Mouse (Mus musculus): ENCODE data around the gene Pcnp. TPM values are rescaled to one million over a fixed set of nuclear protein-coding genes. Genes with fewer than 3 reads are reported as not detected.

Pcnp gene
- polyA plus RNA-seq, 1 experiment from 2014 or later, result 195 TPM

GRCm38 (mm10) chr16:55974903-55975285 is 54.6 kb downstream of the Pcnp start:
- Histone ChIP-seq H3K9me3 (ENCODE audit: control insufficient read depth, low read length) (no peaks in the 10 kb centered on the region), H3K4me1 (replicated peaks; ENCODE audit: control insufficient read depth, insufficient read depth, low read length) (peaks cover 21% of the 10 kb centered on the region), H3K27me3 (replicated peaks; ENCODE audit: control insufficient read depth, insufficient read depth, low read length) (no peaks in the 10 kb centered on the region), H3K4me3 (ENCODE audit: low read depth, low read length) (peak overlapping the region; percentile 97), H3K4me2 (ENCODE audit: low read length) (peak overlapping the region; percentile 73), H3K36me3 (ENCODE audit: control insufficient read depth, insufficient read depth, low read length) (peaks cover 32% of the 10 kb centered on the region), H3K27ac (ENCODE audit: low read depth) (peak overlapping the region; percentile 80; the same call in 1 of the 2 replicates), H3K9ac (ENCODE audit: low read length) (peak overlapping the region; percentile 89)
- 6% methylated on average over 14 of the region's 14 CpGs for WGBS
- no peak for DNase-seq (ENCODE audit: low spot score)
- peak; percentile 9; the same call in 1 of the 2 replicates for ATAC-seq (replicated peaks; ENCODE audit: low FRiP score, low TSS enrichment, low read depth)

- Histone ChIP-seq H3K4me1 (replicated peaks; ENCODE audit: control insufficient read depth, insufficient read depth, low read length) (peaks cover 21% of the 10 kb centered on the region), H3K27ac (ENCODE audit: low read depth) (peak overlapping the region; percentile 80), H3K4me3 (ENCODE audit: low read depth, low read length) (peak overlapping the region; percentile 97), H3K27me3 (replicated peaks; ENCODE audit: control insufficient read depth, insufficient read depth, low read length) (no peaks in the 10 kb centered on the region), H3K9me3 (ENCODE audit: control insufficient read depth, low read length) (no peaks in the 10 kb centered on the region), H3K36me3 (ENCODE audit: control insufficient read depth, insufficient read depth, low read length) (peaks cover 37% of the 10 kb centered on the region), H3K4me2 (ENCODE audit: low read length) (peak overlapping the region; percentile 73), H3K9ac (ENCODE audit: low read length) (peak overlapping the region; percentile 89)
- WGBS, result under 1% methylated on average over 50 of the region's 55 CpGs
- ATAC-seq (replicated peaks; ENCODE audit: low FRiP score, low TSS enrichment, low read depth), result peak; percentile 91
- peak; percentile 92 for DNase-seq (ENCODE audit: low spot score)
Observed at GRCm38 (mm10) chr16:55974256-55974902, 55.2 kb downstream of the Pcnp start.

DNA sequence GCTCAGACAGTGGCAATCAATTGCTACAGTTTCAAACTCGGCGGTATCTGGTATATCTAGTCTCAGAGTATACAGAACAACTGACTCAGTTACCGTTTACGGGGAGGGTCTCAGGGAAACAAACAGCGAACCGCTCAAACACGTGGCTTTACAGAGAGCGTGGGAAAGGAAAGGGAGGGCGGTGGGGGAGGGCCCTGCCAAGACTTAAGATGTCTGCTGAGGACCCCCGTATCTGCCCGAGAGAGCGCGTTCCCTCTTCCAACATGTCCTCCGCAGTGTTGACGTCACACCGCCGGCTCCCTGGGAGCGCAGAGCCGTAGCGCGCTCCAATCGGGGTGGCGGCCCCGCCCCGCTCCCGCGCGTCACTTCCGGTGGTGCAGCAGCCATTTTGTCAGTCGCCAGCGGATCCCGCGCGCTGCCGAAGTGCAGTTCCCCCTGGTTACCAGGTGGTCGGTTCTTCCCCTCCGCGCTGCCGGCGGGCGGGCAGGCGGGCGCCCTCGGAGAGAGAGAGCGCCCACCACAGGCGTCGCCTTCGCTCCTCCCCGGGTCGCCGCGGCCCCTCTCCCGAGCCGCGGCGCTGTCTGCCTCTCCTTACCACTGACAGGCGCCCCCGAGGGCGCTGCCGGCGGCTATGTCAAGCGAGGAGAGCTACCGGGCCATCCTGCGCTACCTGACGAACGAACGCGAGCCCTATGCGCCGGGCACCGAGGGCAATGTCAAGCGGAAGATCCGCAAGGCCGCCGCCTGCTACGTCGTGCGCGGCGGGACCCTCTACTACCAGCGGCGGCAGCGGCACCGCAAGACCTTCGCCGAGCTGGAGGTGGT is 55.9 kb downstream of the Pcnp start, which contains the start of gene Zbtb11:
Gene Zbtb11 (plus strand): TSS at position 453 of the 825 bp plus-strand sequence.
- under 1% methylated on average over 78 of the region's 86 CpGs for WGBS
- peak; percentile 97 for ATAC-seq (replicated peaks; ENCODE audit: low FRiP score, low TSS enrichment, low read depth)
- Histone ChIP-seq H3K4me2 (ENCODE audit: low read length) (peak within 1 kb of the TSS; percentile 77), H3K36me3 (ENCODE audit: control insufficient read depth, insufficient read depth, low read length) (peaks cover 41% of the 10 kb centered on the region), H3K27me3 (replicated peaks; ENCODE audit: control insufficient read depth, insufficient read depth, low read length) (no peaks in the 10 kb centered on the region), H3K9ac (ENCODE audit: low read length) (peak within 1 kb of the TSS; percentile 89), H3K9me3 (ENCODE audit: control insufficient read depth, low read length) (no peaks in the 10 kb centered on the region), H3K4me3 (ENCODE audit: low read depth, low read length) (peak within 1 kb of the TSS; percentile 97), H3K27ac (ENCODE audit: low read depth) (peak within 1 kb of the TSS; percentile 80), H3K4me1 (replicated peaks; ENCODE audit: control insufficient read depth, insufficient read depth, low read length) (peaks cover 22% of the 10 kb centered on the region)
- peak; percentile 100 for DNase-seq (ENCODE audit: low spot score)

- Histone ChIP-seq H3K27ac (ENCODE audit: low read depth) (peak overlapping the region; percentile 80), H3K9ac (ENCODE audit: low read length) (peak overlapping the region; percentile 48), H3K4me3 (ENCODE audit: low read depth, low read length) (peak overlapping the region; percentile 97), H3K4me2 (ENCODE audit: low read length) (peak overlapping the region; percentile 77), H3K36me3 (ENCODE audit: control insufficient read depth, insufficient read depth, low read length) (peaks cover 44% of the 10 kb centered on the region), H3K9me3 (ENCODE audit: control insufficient read depth, low read length) (no peaks in the 10 kb centered on the region), H3K4me1 (replicated peaks; ENCODE audit: control insufficient read depth, insufficient read depth, low read length) (peaks cover 25% of the 10 kb centered on the region), H3K27me3 (replicated peaks; ENCODE audit: control insufficient read depth, insufficient read depth, low read length) (no peaks in the 10 kb centered on the region)
- WGBS, result 53% methylated on average over 10 of the region's 10 CpGs
- ATAC-seq (replicated peaks; ENCODE audit: low FRiP score, low TSS enrichment, low read depth), result no peak
- DNase-seq (ENCODE audit: low spot score), result no peak
Observed at GRCm38 (mm10) chr16:55972626-55973201, 56.8 kb downstream of the Pcnp start.

DNA sequence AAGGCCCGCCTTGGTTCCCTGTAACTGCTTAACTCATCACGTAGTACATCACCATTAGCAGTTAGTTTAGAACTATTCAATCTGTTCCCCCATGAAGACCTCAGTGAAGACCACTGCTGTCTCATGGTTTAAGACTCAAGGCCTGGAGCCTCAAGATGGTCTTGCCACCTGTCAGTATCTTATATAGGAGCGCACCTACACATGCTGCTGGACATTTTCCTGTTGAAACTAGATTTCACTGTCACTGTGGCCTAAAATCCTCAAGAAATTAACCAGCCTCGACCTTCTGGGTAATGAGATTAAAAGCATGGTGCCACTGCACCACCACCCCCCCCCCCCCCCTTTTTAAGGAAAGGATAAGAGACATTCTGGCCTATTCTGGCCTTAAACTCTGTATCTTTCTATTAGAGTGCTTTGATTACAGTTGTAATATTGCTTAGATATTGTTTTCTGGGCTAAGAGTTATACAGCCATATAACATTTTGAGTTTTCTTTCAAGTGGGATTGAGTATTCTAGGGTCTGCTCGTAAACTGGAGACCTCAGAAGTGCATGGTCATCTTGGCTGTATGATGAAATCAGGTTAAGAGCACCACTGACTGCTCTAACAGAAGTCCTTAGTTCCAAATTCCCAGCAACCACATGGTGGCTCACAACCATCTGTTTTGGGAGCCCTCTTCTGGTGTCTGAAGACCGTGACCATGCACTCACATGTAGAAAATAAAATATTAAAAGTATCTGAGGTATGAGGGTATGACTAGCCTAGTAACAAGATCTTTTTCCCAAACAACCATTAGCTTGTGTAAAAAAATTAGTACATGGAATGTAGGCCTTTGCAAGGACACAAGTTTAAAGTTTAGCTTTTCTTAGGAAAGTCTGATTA is 57.6 kb downstream of the Pcnp start:
- Histone ChIP-seq H3K9me3 (ENCODE audit: control insufficient read depth, low read length) (no peaks in the 10 kb centered on the region), H3K27me3 (replicated peaks; ENCODE audit: control insufficient read depth, insufficient read depth, low read length) (no peaks in the 10 kb centered on the region), H3K4me2 (ENCODE audit: low read length) (no peak overlapping the region), H3K36me3 (ENCODE audit: control insufficient read depth, insufficient read depth, low read length) (peaks cover 46% of the 10 kb centered on the region), H3K27ac (ENCODE audit: low read depth) (no peak overlapping the region), H3K9ac (ENCODE audit: low read length) (no peak overlapping the region), H3K4me1 (replicated peaks; ENCODE audit: control insufficient read depth, insufficient read depth, low read length) (peaks cover 29% of the 10 kb centered on the region), H3K4me3 (ENCODE audit: low read depth, low read length) (no peak overlapping the region)
- DNase-seq (ENCODE audit: low spot score) (no peak), ATAC-seq (replicated peaks; ENCODE audit: low FRiP score, low TSS enrichment, low read depth) (no peak)
- 83% methylated on average over 6 of the region's 6 CpGs for WGBS

DNA sequence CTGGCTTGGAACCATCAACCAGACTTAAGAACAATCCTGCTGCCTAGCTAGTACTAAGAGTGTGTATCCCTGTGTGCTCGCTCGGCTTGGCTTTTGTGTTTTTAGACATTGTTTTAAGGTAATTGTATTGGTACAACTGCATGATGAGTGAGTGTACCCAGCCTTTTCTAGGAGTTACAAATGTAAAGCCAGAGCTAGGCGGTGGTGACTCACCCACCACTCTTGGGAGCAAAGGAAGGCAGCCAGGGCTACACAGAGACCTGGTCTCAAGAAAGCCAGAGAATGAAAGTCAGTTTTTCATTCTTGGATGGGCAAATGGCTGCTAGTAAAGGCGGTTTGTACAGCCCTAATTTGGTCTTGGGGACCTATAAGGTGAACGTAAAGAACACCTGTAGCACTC is 59.1 kb downstream of the Pcnp start:
- ATAC-seq (replicated peaks; ENCODE audit: low FRiP score, low TSS enrichment, low read depth) (no peak), DNase-seq (ENCODE audit: low spot score) (no peak)
- Histone ChIP-seq H3K9me3 (ENCODE audit: control insufficient read depth, low read length) (no peaks in the 10 kb centered on the region), H3K27me3 (replicated peaks; ENCODE audit: control insufficient read depth, insufficient read depth, low read length) (no peaks in the 10 kb centered on the region), H3K4me1 (replicated peaks; ENCODE audit: control insufficient read depth, insufficient read depth, low read length) (peaks cover 25% of the 10 kb centered on the region), H3K4me2 (ENCODE audit: low read length) (no peak overlapping the region), H3K27ac (ENCODE audit: low read depth) (no peak overlapping the region), H3K36me3 (ENCODE audit: control insufficient read depth, insufficient read depth, low read length) (peaks cover 46% of the 10 kb centered on the region), H3K9ac (ENCODE audit: low read length) (no peak overlapping the region), H3K4me3 (ENCODE audit: low read depth, low read length) (no peak overlapping the region)
- 92% methylated on average over 5 of the region's 5 CpGs for WGBS

- Histone ChIP-seq H3K27me3 (replicated peaks; ENCODE audit: control insufficient read depth, insufficient read depth, low read length) (no peaks in the 10 kb centered on the region), H3K36me3 (ENCODE audit: control insufficient read depth, insufficient read depth, low read length) (peaks cover 46% of the 10 kb centered on the region), H3K4me3 (ENCODE audit: low read depth, low read length) (no peak overlapping the region), H3K9me3 (ENCODE audit: control insufficient read depth, low read length) (no peaks in the 10 kb centered on the region), H3K4me2 (ENCODE audit: low read length) (no peak overlapping the region), H3K9ac (ENCODE audit: low read length) (no peak overlapping the region), H3K27ac (ENCODE audit: low read depth) (no peak overlapping the region), H3K4me1 (replicated peaks; ENCODE audit: control insufficient read depth, insufficient read depth, low read length) (peaks cover 21% of the 10 kb centered on the region)
- 72% methylated on average over 3 of the region's 3 CpGs for WGBS
- DNase-seq (ENCODE audit: low spot score) (peak; percentile 64), ATAC-seq (replicated peaks; ENCODE audit: low FRiP score, low TSS enrichment, low read depth) (no peak)
Observed at GRCm38 (mm10) chr16:55969147-55969546, 60.4 kb downstream of the Pcnp start.

DNA sequence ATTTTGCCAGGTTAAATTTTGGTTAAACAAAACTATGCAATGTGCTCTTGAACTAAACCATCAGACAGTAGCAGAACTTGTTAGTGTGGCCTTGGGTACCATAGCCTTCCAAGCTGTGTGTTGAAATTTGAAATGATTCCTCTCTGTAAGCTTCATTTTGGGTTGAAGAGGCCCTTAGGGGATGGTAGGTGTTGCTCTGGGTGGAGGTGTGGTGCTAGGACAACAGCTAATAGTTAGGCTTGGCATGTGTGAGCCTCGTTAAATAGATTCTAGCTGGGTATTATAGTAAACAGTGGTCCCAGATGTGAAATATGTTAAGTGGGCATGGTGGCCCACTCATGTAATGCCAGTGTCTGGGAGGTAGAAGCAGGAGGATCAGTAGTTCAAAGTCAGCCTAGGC is 62.3 kb downstream of the Pcnp start:
- no peak overlapping the region for H3K27ac ChIP-seq (ENCODE audit: low read depth)
- ATAC-seq (replicated peaks; ENCODE audit: low FRiP score, low TSS enrichment, low read depth), result no peak
- WGBS, result 30% methylated on average over 1 of the region's 1 CpGs

More for the DNA sequence above, 62.3 kb downstream of the Pcnp start:
- DNase-seq (ENCODE audit: low spot score), result no peak
- Histone ChIP-seq H3K9me3 (ENCODE audit: control insufficient read depth, low read length) (no peaks in the 10 kb centered on the region), H3K4me2 (ENCODE audit: low read length) (peak overlapping the region; percentile 75), H3K36me3 (ENCODE audit: control insufficient read depth, insufficient read depth, low read length) (peaks cover 42% of the 10 kb centered on the region), H3K4me1 (replicated peaks; ENCODE audit: control insufficient read depth, insufficient read depth, low read length) (peaks cover 14% of the 10 kb centered on the region; the same call in 1 of the 2 replicates), H3K9ac (ENCODE audit: low read length) (peak overlapping the region; percentile 98), H3K4me3 (ENCODE audit: low read depth, low read length) (peak overlapping the region; percentile 80), H3K27me3 (replicated peaks; ENCODE audit: control insufficient read depth, insufficient read depth, low read length) (no peaks in the 10 kb centered on the region)
